Comparison of ENCODE assay signal across 17 mouse cellular contexts in genomic region chr11:34397661-34398060, GRCm38 (mm10).
"Had no signal": no experiment of that assay in that cellular context is flagged by ENCODE, and none has a peak within 500 bp of the region (broad histone marks: within the 10 kb centered on the region; RNA-seq: fewer than 3 reads in every experiment).

No protein-coding gene starts in this region.

- H3K9me3 ChIP-seq: neural tube, embryonic 12.5 days; neural tube, embryonic 13.5 days; neural tube, embryonic 15.5 days; stomach, embryonic 15.5 days had no signal

- H3K36me3 ChIP-seq: neural tube, embryonic 12.5 days; neural tube, embryonic 13.5 days; neural tube, embryonic 15.5 days; stomach, embryonic 15.5 days had no signal

- H3K9ac ChIP-seq: neural tube, embryonic 12.5 days; neural tube, embryonic 13.5 days; neural tube, embryonic 15.5 days; stomach, embryonic 15.5 days had no signal

- H3K4me3 ChIP-seq: neural tube, embryonic 12.5 days; neural tube, embryonic 13.5 days; neural tube, embryonic 15.5 days; stomach, embryonic 15.5 days had no signal

- H3K27me3 ChIP-seq: neural tube, embryonic 12.5 days; neural tube, embryonic 13.5 days; neural tube, embryonic 15.5 days; stomach, embryonic 15.5 days had no signal

- H3K4me1 ChIP-seq: neural tube, embryonic 12.5 days; neural tube, embryonic 13.5 days; neural tube, embryonic 15.5 days; stomach, embryonic 15.5 days had no signal

- H3K27ac ChIP-seq: neural tube, embryonic 12.5 days; neural tube, embryonic 13.5 days; neural tube, embryonic 15.5 days; stomach, embryonic 15.5 days; stomach, postnatal 0 days had no signal

- DNase-seq: retina, postnatal 1 day; right cerebral cortex, adult 18-20 months; right cerebral cortex, postnatal 14 days; right cerebral cortex, postnatal 25 days; right cerebral cortex, postnatal 4 days; spleen, adult 18-20 months; thymus, adult 18-20 months; thymus, adult 2 months; thymus, postnatal 14 days; thymus, postnatal 25 days; thymus, postnatal 36 days; thymus, postnatal 4 days had no signal
